Mouse (Mus musculus) heart, embryonic 10.5 days (tissue): ENCODE results near the gene Mustn1. TPM values are rescaled to one million over a fixed set of nuclear protein-coding genes. Genes with fewer than 3 reads are reported as not detected.

Experiments used
- DNase-seq: peaks from one replicate; pipeline ENCODE4 v3.0.0-alpha.2; 2017; ENCODE audit warnings: low spot score
- H3K27ac ChIP-seq: fragments of 300-500 bp; sonication (generic); 2 replicates; pipeline ENCODE4 v1.5.1; 2016; ENCODE audit warnings: mild to moderate bottlenecking
- H3K27me3 ChIP-seq: fragments of 300-500 bp; sonication (generic); 2 replicates; pipeline ENCODE4 v1.6.1; 2016; ENCODE audit warnings: mild to moderate bottlenecking; ENCODE audit not compliant: poor library complexity, insufficient read depth, severe bottlenecking
- H3K36me3 ChIP-seq: fragments of 300-500 bp; sonication (generic); 2 replicates; pipeline ENCODE4 v1.6.1; 2016; ENCODE audit warnings: mild to moderate bottlenecking, moderate library complexity
- H3K4me1 ChIP-seq: fragments of 300-500 bp; sonication (generic); 2 replicates; pipeline ENCODE4 v1.6.1; 2016; ENCODE audit warnings: mild to moderate bottlenecking
- H3K4me3 ChIP-seq: fragments of 300-500 bp; sonication (generic); 2 replicates; pipeline ENCODE4 v1.5.1; 2016; ENCODE audit warnings: mild to moderate bottlenecking, moderate library complexity
- H3K9me3 ChIP-seq: fragments of 300-500 bp; sonication (generic); 2 replicates; pipeline ENCODE4 v1.6.1; 2016; ENCODE audit warnings: mild to moderate bottlenecking, moderate library complexity
- WGBS: fragments of 180-500 bp; shearing (Covaris S2); methylation state at CpG from one replicate; pipeline ENCODE4 v1.1.7; 2016; 5-methylcytosine and 5-hydroxymethylcytosine counted together
- polyA plus RNA-seq: library from polyadenylated mRNA; unstranded; fragments of >200 nt; fragmentation: Nextera tagmentation; extraction: Ambion mirVana; gene quantifications from 2 replicates; pipeline ENCODE4 v1.2.1, GENCODE M21; 2016

The Mustn1 gene
- 0.90 and 0.99 TPM in 2 replicates for polyA plus RNA-seq

GRCm38 (mm10) chr14:30878958-30879571, at the start of gene Mustn1:
Gene Mustn1, plus strand, starts transcription at chr14:30879200.
- DNase-seq, result no peak
- Histone ChIP-seq H3K4me1 (peaks cover 50% of the 10 kb centered on the region), H3K36me3 (peaks cover 20% of the 10 kb centered on the region; the same call in 1 of the 2 replicates), H3K9me3 (no peaks in the 10 kb centered on the region), H3K4me3 (no peak within 1 kb of the TSS), H3K27ac (peak within 1 kb of the TSS; percentile 75; the same call in 1 of the 2 replicates), H3K27me3 (no peaks in the 10 kb centered on the region)
- 63% methylated on average over 11 of the region's 11 CpGs for WGBS

- WGBS, result 69% methylated on average over 14 of the region's 14 CpGs
Observed at GRCm38 (mm10) chr14:30837416-30837996, 41.5 kb upstream of the Mustn1 start.

GRCm38 (mm10) chr14:30843701-30844100, 35.3 kb upstream of the Mustn1 start:
- Histone ChIP-seq H3K27ac (no peak overlapping the region), H3K4me1 (no peaks in the 10 kb centered on the region), H3K9me3 (no peaks in the 10 kb centered on the region), H3K27me3 (no peaks in the 10 kb centered on the region), H3K4me3 (no peak overlapping the region), H3K36me3 (peaks cover 17% of the 10 kb centered on the region; the same call in 1 of the 2 replicates)
- WGBS, result 76% methylated on average over 3 of the region's 3 CpGs
- no peak for DNase-seq

More at GRCm38 (mm10) chr14:30837416-30837996, 41.5 kb upstream of the Mustn1 start:
- no peak overlapping the region for H3K4me3 ChIP-seq
- no peak for DNase-seq
- H3K4me1 ChIP-seq, result peaks cover 17% of the 10 kb centered on the region
- H3K9me3 ChIP-seq, result no peaks in the 10 kb centered on the region
- no peak overlapping the region for H3K27ac ChIP-seq
- H3K36me3 ChIP-seq, result peaks cover 13% of the 10 kb centered on the region; the same call in 1 of the 2 replicates
- H3K27me3 ChIP-seq, result no peaks in the 10 kb centered on the region

GRCm38 (mm10) chr14:30850504-30850903, 28.5 kb upstream of the Mustn1 start:
- Histone ChIP-seq H3K4me1 (peaks cover 7% of the 10 kb centered on the region; the same call in 1 of the 2 replicates), H3K27ac (no peak overlapping the region), H3K36me3 (peaks cover 3% of the 10 kb centered on the region; the same call in 1 of the 2 replicates), H3K9me3 (no peaks in the 10 kb centered on the region), H3K4me3 (no peak overlapping the region), H3K27me3 (no peaks in the 10 kb centered on the region)
- no peak for DNase-seq
- 86% methylated on average over 5 of the region's 5 CpGs for WGBS

GRCm38 (mm10) chr14:30852325-30852724, 26.7 kb upstream of the Mustn1 start:
- no peak for DNase-seq
- Histone ChIP-seq H3K27me3 (no peaks in the 10 kb centered on the region), H3K27ac (no peak overlapping the region), H3K4me3 (no peak overlapping the region), H3K36me3 (no peaks in the 10 kb centered on the region), H3K9me3 (no peaks in the 10 kb centered on the region), H3K4me1 (peaks cover 11% of the 10 kb centered on the region)
- 81% methylated on average over 5 of the region's 5 CpGs for WGBS

GRCm38 (mm10) chr14:30855316-30855715, 23.7 kb upstream of the Mustn1 start:
- Histone ChIP-seq H3K27me3 (no peaks in the 10 kb centered on the region), H3K9me3 (no peaks in the 10 kb centered on the region), H3K27ac (no peak overlapping the region), H3K4me1 (peaks cover 11% of the 10 kb centered on the region), H3K36me3 (no peaks in the 10 kb centered on the region), H3K4me3 (no peak overlapping the region)
- 90% methylated on average over 3 of the region's 3 CpGs for WGBS
- DNase-seq, result no peak

GRCm38 (mm10) chr14:30856885-30857507, 22.0 kb upstream of the Mustn1 start:
- no peak overlapping the region for H3K27ac ChIP-seq
- H3K36me3 ChIP-seq, result no peaks in the 10 kb centered on the region
- H3K4me3 ChIP-seq, result no peak overlapping the region
- WGBS, result 68% methylated on average over 10 of the region's 10 CpGs
- DNase-seq, result no peak
- no peaks in the 10 kb centered on the region for H3K27me3 ChIP-seq
- no peaks in the 10 kb centered on the region for H3K9me3 ChIP-seq
- peaks cover 18% of the 10 kb centered on the region for H3K4me1 ChIP-seq

GRCm38 (mm10) chr14:30857990-30858389, 21.0 kb upstream of the Mustn1 start:
- H3K9me3 ChIP-seq, result no peaks in the 10 kb centered on the region
- no peaks in the 10 kb centered on the region for H3K27me3 ChIP-seq
- no peaks in the 10 kb centered on the region for H3K36me3 ChIP-seq
- H3K4me1 ChIP-seq, result peaks cover 13% of the 10 kb centered on the region
- WGBS, result 79% methylated on average over 4 of the region's 4 CpGs
- H3K27ac ChIP-seq, result no peak overlapping the region
- no peak overlapping the region for H3K4me3 ChIP-seq
- DNase-seq, result no peak

GRCm38 (mm10) chr14:30861421-30862125, 17.4 kb upstream of the Mustn1 start:
- no peak for DNase-seq
- H3K9me3 ChIP-seq, result no peaks in the 10 kb centered on the region
- 61% methylated on average over 16 of the region's 16 CpGs for WGBS
- no peak overlapping the region; the same call in 1 of the 2 replicates for H3K27ac ChIP-seq
- 0 out of 2 replicates have a peak, but pooled peaks cover 2% of the 10 kb centered on the region for H3K36me3 ChIP-seq
- peaks cover 13% of the 10 kb centered on the region for H3K4me1 ChIP-seq
- no peak overlapping the region for H3K4me3 ChIP-seq
- H3K27me3 ChIP-seq, result no peaks in the 10 kb centered on the region

- DNase-seq, result no peak
- Histone ChIP-seq H3K9me3 (no peaks in the 10 kb centered on the region), H3K27ac (no peak overlapping the region), H3K4me3 (no peak overlapping the region), H3K27me3 (no peaks in the 10 kb centered on the region), H3K4me1 (peaks cover 9% of the 10 kb centered on the region), H3K36me3 (0 out of 2 replicates have a peak, but pooled peaks cover 3% of the 10 kb centered on the region)
- 83% methylated on average over 9 of the region's 9 CpGs for WGBS
Observed at GRCm38 (mm10) chr14:30862368-30862767, 16.6 kb upstream of the Mustn1 start.

GRCm38 (mm10) chr14:30865311-30865710, 13.7 kb upstream of the Mustn1 start:
- no peak overlapping the region for H3K27ac ChIP-seq
- 70% methylated on average over 3 of the region's 3 CpGs for WGBS
- H3K4me1 ChIP-seq, result peaks cover 24% of the 10 kb centered on the region
- no peaks in the 10 kb centered on the region for H3K27me3 ChIP-seq
- DNase-seq, result no peak
- H3K9me3 ChIP-seq, result no peaks in the 10 kb centered on the region
- 0 out of 2 replicates have a peak, but pooled peaks cover 3% of the 10 kb centered on the region for H3K36me3 ChIP-seq
- no peak overlapping the region for H3K4me3 ChIP-seq

GRCm38 (mm10) chr14:30867042-30867441, 12.0 kb upstream of the Mustn1 start:
- Histone ChIP-seq H3K36me3 (peaks cover 7% of the 10 kb centered on the region; the same call in 1 of the 2 replicates), H3K4me1 (peaks cover 27% of the 10 kb centered on the region), H3K4me3 (no peak overlapping the region), H3K9me3 (no peaks in the 10 kb centered on the region), H3K27me3 (no peaks in the 10 kb centered on the region), H3K27ac (no peak overlapping the region)
- 31% methylated on average over 5 of the region's 5 CpGs for WGBS
- no peak for DNase-seq
